Mouse (Mus musculus): ENCODE results near the gene Ybx2. TPM values are rescaled to one million over a fixed set of nuclear protein-coding genes. Genes with fewer than 3 reads are reported as not detected.
"Not testable (repeated sequence)": the region's sequence is repeated elsewhere in the genome, so short reads cannot be mapped to it uniquely, and the experiment has no call there.

The Ybx2 gene
- polyA plus RNA-seq, 1 experiment from 2014 or later = 6.7 TPM

- peaks cover 5% of the 10 kb centered on the region for H3K4me1 ChIP-seq (replicated peaks)
- no peak overlapping the region for H3K4me3 ChIP-seq
- no peak overlapping the region for H3K9ac ChIP-seq
- H3K27ac ChIP-seq (replicated peaks) = no peak overlapping the region
- 66% methylated on average over 11 of the region's 11 CpGs for WGBS
- 0 out of 2 replicates have a peak, but pooled peaks cover 2% of the 10 kb centered on the region for H3K27me3 ChIP-seq
- no peak overlapping the region for H3K4me2 ChIP-seq
- no peaks in the 10 kb centered on the region for H3K9me3 ChIP-seq
- no peak for ATAC-seq (ENCODE audit: low FRiP score, low read depth)
- no peaks in the 10 kb centered on the region for H3K36me3 ChIP-seq
Measured at GRCm38 (mm10) chr11:69953267-69953915, 17.8 kb downstream of the Ybx2 start.

GRCm38 (mm10) chr11:69955618-69956017, 20.0 kb downstream of the Ybx2 start:
- H3K27ac ChIP-seq (replicated peaks); H3K9me3 ChIP-seq; H3K36me3 ChIP-seq; H3K4me1 ChIP-seq (replicated peaks); H3K27me3 ChIP-seq; H3K4me2 ChIP-seq; ATAC-seq (ENCODE audit: low FRiP score, low read depth); H3K9ac ChIP-seq; H3K4me3 ChIP-seq: not testable (repeated sequence)
- WGBS = 73% methylated on average over 4 of the region's 4 CpGs

- Histone ChIP-seq H3K9me3 (no peaks in the 10 kb centered on the region), H3K36me3 (no peaks in the 10 kb centered on the region), H3K4me2 (no peak overlapping the region), H3K9ac (no peak overlapping the region), H3K4me3 (no peak overlapping the region), H3K27ac (replicated peaks) (no peak overlapping the region), H3K4me1 (replicated peaks) (no peaks in the 10 kb centered on the region), H3K27me3 (peaks cover 2% of the 10 kb centered on the region; the same call in 1 of the 2 replicates)
- no peak for ATAC-seq (ENCODE audit: low FRiP score, low read depth)
- 77% methylated on average over 1 of the region's 1 CpGs for WGBS
Measured at GRCm38 (mm10) chr11:69956218-69956617, 20.6 kb downstream of the Ybx2 start.

- Histone ChIP-seq H3K9me3 (no peaks in the 10 kb centered on the region), H3K4me3 (no peak overlapping the region), H3K36me3 (no peaks in the 10 kb centered on the region), H3K9ac (no peak overlapping the region), H3K27me3 (peaks cover 43% of the 10 kb centered on the region), H3K4me1 (replicated peaks) (peaks cover 3% of the 10 kb centered on the region; the same call in 1 of the 2 replicates), H3K27ac (replicated peaks) (no peak overlapping the region), H3K4me2 (no peak overlapping the region)
- no peak for ATAC-seq (ENCODE audit: low FRiP score, low read depth)
- WGBS = 28% methylated on average over 5 of the region's 5 CpGs
Measured at GRCm38 (mm10) chr11:69960616-69961015, 25.0 kb downstream of the Ybx2 start.

GRCm38 (mm10) chr11:69961841-69962240, 26.2 kb downstream of the Ybx2 start:
- Histone ChIP-seq H3K9ac (no peak overlapping the region), H3K27ac (replicated peaks) (no peak overlapping the region), H3K36me3 (no peaks in the 10 kb centered on the region), H3K4me3 (no peak overlapping the region), H3K27me3 (peaks cover 55% of the 10 kb centered on the region), H3K4me2 (no peak overlapping the region), H3K4me1 (replicated peaks) (peaks cover 14% of the 10 kb centered on the region), H3K9me3 (no peaks in the 10 kb centered on the region)
- no peak for ATAC-seq (ENCODE audit: low FRiP score, low read depth)
- 56% methylated on average over 5 of the region's 5 CpGs for WGBS

- no peak for ATAC-seq (ENCODE audit: low FRiP score, low read depth)
- Histone ChIP-seq H3K27me3 (peaks cover 74% of the 10 kb centered on the region), H3K4me2 (peak within 1 kb of the TSS; percentile 27), H3K9me3 (no peaks in the 10 kb centered on the region), H3K4me3 (0 out of 2 replicates have a peak within 1 kb of the TSS, but pooled peaks have one; percentile 3), H3K9ac (no peak within 1 kb of the TSS), H3K4me1 (replicated peaks) (peaks cover 15% of the 10 kb centered on the region), H3K27ac (replicated peaks) (no peak within 1 kb of the TSS), H3K36me3 (peaks cover 16% of the 10 kb centered on the region)
- WGBS = 13% methylated on average over 24 of the region's 24 CpGs
Measured at GRCm38 (mm10) chr11:69964650-69965270, 29.2 kb downstream of the Ybx2 start, which contains the start of gene Cldn7. Gene Cldn7 (plus strand): TSS chr11:69964779.

- Histone ChIP-seq H3K9me3 (no peaks in the 10 kb centered on the region), H3K27ac (replicated peaks) (no peak overlapping the region), H3K4me1 (replicated peaks) (peaks cover 15% of the 10 kb centered on the region), H3K9ac (no peak overlapping the region), H3K4me2 (peak overlapping the region; percentile 49), H3K4me3 (peak overlapping the region; percentile 21; the same call in 1 of the 2 replicates), H3K36me3 (peaks cover 23% of the 10 kb centered on the region), H3K27me3 (peaks cover 74% of the 10 kb centered on the region)
- WGBS = 2% methylated on average over 47 of the region's 49 CpGs
- ATAC-seq (ENCODE audit: low FRiP score, low read depth) = no peak
Measured at GRCm38 (mm10) chr11:69965271-69966005, 29.8 kb downstream of the Ybx2 start.

- H3K36me3 ChIP-seq = peaks cover 26% of the 10 kb centered on the region
- no peaks in the 10 kb centered on the region for H3K9me3 ChIP-seq
- WGBS = 2% methylated on average over 58 of the region's 59 CpGs
- H3K4me1 ChIP-seq (replicated peaks) = peaks cover 15% of the 10 kb centered on the region
- H3K4me3 ChIP-seq = peak overlapping the region; percentile 21
- no peak; the same call in 1 of the 2 replicates for ATAC-seq (ENCODE audit: low FRiP score, low read depth)
- no peak overlapping the region for H3K27ac ChIP-seq (replicated peaks)
- no peak overlapping the region for H3K9ac ChIP-seq
- peak overlapping the region; percentile 49 for H3K4me2 ChIP-seq
- peaks cover 74% of the 10 kb centered on the region for H3K27me3 ChIP-seq
Measured at GRCm38 (mm10) chr11:69966006-69966859, 30.6 kb downstream of the Ybx2 start.

GRCm38 (mm10) chr11:69966860-69967517, 31.4 kb downstream of the Ybx2 start:
- peaks cover 67% of the 10 kb centered on the region for H3K27me3 ChIP-seq
- no peak for ATAC-seq (ENCODE audit: low FRiP score, low read depth)
- peaks cover 15% of the 10 kb centered on the region for H3K4me1 ChIP-seq (replicated peaks)
- no peak overlapping the region for H3K27ac ChIP-seq (replicated peaks)
- peaks cover 32% of the 10 kb centered on the region for H3K36me3 ChIP-seq
- no peak overlapping the region for H3K9ac ChIP-seq
- H3K9me3 ChIP-seq = no peaks in the 10 kb centered on the region
- peak overlapping the region; percentile 49 for H3K4me2 ChIP-seq
- peak overlapping the region; percentile 21 for H3K4me3 ChIP-seq
- WGBS = 41% methylated on average over 17 of the region's 17 CpGs

GRCm38 (mm10) chr11:69968793-69969192, 33.2 kb downstream of the Ybx2 start:
- Histone ChIP-seq H3K9ac (no peak overlapping the region), H3K27ac (replicated peaks) (no peak overlapping the region), H3K36me3 (peaks cover 48% of the 10 kb centered on the region), H3K4me2 (no peak overlapping the region), H3K4me3 (no peak overlapping the region), H3K9me3 (no peaks in the 10 kb centered on the region), H3K27me3 (peaks cover 49% of the 10 kb centered on the region), H3K4me1 (replicated peaks) (peaks cover 15% of the 10 kb centered on the region)
- ATAC-seq (ENCODE audit: low FRiP score, low read depth) = no peak
- WGBS = 87% methylated on average over 4 of the region's 4 CpGs

- ATAC-seq (ENCODE audit: low FRiP score, low read depth) = no peak
- Histone ChIP-seq H3K27me3 (peaks cover 35% of the 10 kb centered on the region), H3K9ac (no peak overlapping the region), H3K36me3 (peaks cover 62% of the 10 kb centered on the region), H3K4me1 (replicated peaks) (peaks cover 15% of the 10 kb centered on the region), H3K9me3 (no peaks in the 10 kb centered on the region), H3K27ac (replicated peaks) (no peak overlapping the region), H3K4me2 (no peak overlapping the region), H3K4me3 (no peak overlapping the region)
- 94% methylated on average over 6 of the region's 6 CpGs for WGBS
Measured at GRCm38 (mm10) chr11:69970222-69970621, 34.6 kb downstream of the Ybx2 start.
